Mouse (Mus musculus): ENCODE measurements around the gene Baiap2l1.

Baiap2l1 gene

GRCm38 (mm10) chr5:144258131-144258611, 99.7 kb downstream of the Baiap2l1 start:
- peak; percentile 61 for DNase-seq (ENCODE audit: low read depth, low spot score)

- no peak for DNase-seq (ENCODE audit: low read depth, low spot score)
Observed at GRCm38 (mm10) chr5:144257451-144258110, 100.3 kb downstream of the Baiap2l1 start.

GRCm38 (mm10) chr5:144256888-144257287, 101.0 kb downstream of the Baiap2l1 start:
- no peak for DNase-seq (ENCODE audit: low read depth, low spot score)

- DNase-seq (ENCODE audit: low read depth, low spot score), result peak; percentile 22
Observed at GRCm38 (mm10) chr5:144256541-144256870, 101.4 kb downstream of the Baiap2l1 start.

- peak; percentile 40 for DNase-seq (ENCODE audit: low read depth, low spot score)
Observed at GRCm38 (mm10) chr5:144255632-144256540, 102.0 kb downstream of the Baiap2l1 start.

- DNase-seq (ENCODE audit: low read depth, low spot score), result peak; percentile 88
Observed at GRCm38 (mm10) chr5:144254811-144255631, 102.9 kb downstream of the Baiap2l1 start.

- DNase-seq (ENCODE audit: low read depth, low spot score), result peak; percentile 59
Observed at GRCm38 (mm10) chr5:144254122-144254810, 103.6 kb downstream of the Baiap2l1 start.

GRCm38 (mm10) chr5:144253212-144253611, 104.7 kb downstream of the Baiap2l1 start:
- DNase-seq (ENCODE audit: low read depth, low spot score), result no peak

- peak; percentile 48 for DNase-seq (ENCODE audit: low read depth, low spot score)
Observed at GRCm38 (mm10) chr5:144251876-144252577, 105.9 kb downstream of the Baiap2l1 start.

GRCm38 (mm10) chr5:144249871-144250270, 108.0 kb downstream of the Baiap2l1 start:
- DNase-seq (ENCODE audit: low read depth, low spot score), result no peak

GRCm38 (mm10) chr5:144247906-144248585, 109.9 kb downstream of the Baiap2l1 start:
- peak; percentile 50 for DNase-seq (ENCODE audit: low read depth, low spot score)

GRCm38 (mm10) chr5:144247307-144247706, 110.6 kb downstream of the Baiap2l1 start:
- DNase-seq (ENCODE audit: low read depth, low spot score), result no peak

GRCm38 (mm10) chr5:144246669-144247068, 111.2 kb downstream of the Baiap2l1 start:
- DNase-seq (ENCODE audit: low read depth, low spot score), result no peak

- DNase-seq (ENCODE audit: low read depth, low spot score), result no peak
Observed at GRCm38 (mm10) chr5:144245592-144245991, 112.3 kb downstream of the Baiap2l1 start.

- DNase-seq (ENCODE audit: low read depth, low spot score), result no peak
Observed at GRCm38 (mm10) chr5:144243901-144244487, 113.9 kb downstream of the Baiap2l1 start, which contains the start of gene Bri3. TSS of gene Bri3 (plus strand) at chr5:144244437.

- no peak for DNase-seq (ENCODE audit: low read depth, low spot score)
Observed at GRCm38 (mm10) chr5:144238969-144239368, 118.9 kb downstream of the Baiap2l1 start.

GRCm38 (mm10) chr5:144234714-144235113, 123.2 kb downstream of the Baiap2l1 start:
- DNase-seq (ENCODE audit: low read depth, low spot score), result no peak

- DNase-seq (ENCODE audit: low read depth, low spot score), result no peak
Observed at GRCm38 (mm10) chr5:144234222-144234621, 123.7 kb downstream of the Baiap2l1 start.

GRCm38 (mm10) chr5:144232531-144232930, 125.4 kb downstream of the Baiap2l1 start:
- DNase-seq (ENCODE audit: low read depth, low spot score), result no peak

All from skeletal muscle tissue, adult 2 months (tissue).